Mouse (Mus musculus): ENCODE results near the gene Adora2b.
A peak's percentile ranks its signal among the peaks of the same experiment; 100 is the strongest.

The Adora2b gene

DNA sequence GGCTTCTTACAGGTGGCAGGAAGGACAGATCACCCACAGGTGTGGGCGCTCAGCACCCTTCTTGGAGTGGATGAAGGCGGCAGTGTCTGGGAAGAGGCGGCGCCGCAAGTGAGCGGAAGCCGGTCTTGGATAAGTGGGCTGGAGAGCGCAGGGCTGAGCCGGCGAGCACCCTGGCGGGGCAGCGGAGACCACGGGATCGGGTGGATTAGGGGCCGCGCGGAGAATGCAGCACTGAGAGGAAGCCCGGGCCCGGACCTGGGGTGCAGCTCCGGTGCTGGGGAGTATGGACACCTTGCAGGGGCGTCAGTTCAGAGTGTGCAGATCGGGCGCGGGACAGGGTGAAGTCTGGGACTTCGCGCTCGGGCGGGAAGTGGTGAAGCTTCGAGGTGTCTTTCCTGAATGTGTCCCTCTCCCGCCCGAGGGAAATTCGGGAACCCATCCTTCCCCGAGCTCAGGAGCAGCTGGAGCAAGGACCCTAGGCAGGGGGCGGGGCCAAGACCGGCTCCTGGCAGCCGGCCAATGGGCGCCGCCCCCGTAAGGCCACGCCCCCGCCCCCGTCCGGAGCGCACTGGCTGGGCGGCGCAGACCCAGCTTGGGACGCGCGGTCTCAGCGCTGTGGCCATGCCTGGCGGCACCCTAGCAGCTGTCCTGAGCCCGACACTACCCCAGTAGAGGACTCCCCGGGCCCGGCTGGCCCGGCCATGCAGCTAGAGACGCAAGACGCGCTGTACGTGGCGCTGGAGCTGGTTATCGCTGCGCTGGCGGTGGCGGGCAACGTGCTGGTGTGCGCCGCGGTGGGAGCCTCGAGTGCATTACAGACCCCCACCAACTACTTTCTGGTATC, at the start of gene Adora2b:
Gene Adora2b, plus strand, starts transcription at position 584 of the 844 bp plus-strand sequence.
- DNase-seq: peak; percentile 87

DNA sequence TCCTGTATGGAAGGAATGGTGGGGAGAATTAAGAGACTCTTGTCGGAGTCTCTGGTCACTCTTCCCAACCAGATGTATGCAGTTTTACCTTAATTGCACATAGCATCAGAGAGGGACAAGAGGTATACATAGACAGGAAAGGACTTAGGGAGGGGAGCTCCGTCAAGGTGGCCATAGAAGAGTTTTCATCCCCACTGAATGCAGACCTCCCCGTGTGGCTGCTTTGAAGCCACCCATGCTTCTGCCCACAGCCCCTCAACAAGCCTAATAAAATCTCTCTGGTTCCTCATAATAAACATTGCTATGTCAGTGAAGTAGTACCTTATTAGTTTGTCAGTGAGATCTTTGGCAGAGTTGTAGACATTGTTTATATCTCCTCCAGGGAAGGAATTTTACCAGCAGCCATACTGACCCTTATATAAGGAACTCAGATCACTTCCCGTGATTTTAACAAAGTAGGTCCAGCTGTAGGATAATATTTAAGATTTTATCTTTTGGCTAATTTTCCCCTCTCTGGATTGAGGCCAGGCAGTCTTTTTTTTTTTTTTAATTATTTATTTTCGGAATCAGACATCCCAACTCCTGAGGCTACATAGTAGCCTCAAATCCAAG, 47.8 kb upstream of the Adora2b start:
- no peak for DNase-seq

DNA sequence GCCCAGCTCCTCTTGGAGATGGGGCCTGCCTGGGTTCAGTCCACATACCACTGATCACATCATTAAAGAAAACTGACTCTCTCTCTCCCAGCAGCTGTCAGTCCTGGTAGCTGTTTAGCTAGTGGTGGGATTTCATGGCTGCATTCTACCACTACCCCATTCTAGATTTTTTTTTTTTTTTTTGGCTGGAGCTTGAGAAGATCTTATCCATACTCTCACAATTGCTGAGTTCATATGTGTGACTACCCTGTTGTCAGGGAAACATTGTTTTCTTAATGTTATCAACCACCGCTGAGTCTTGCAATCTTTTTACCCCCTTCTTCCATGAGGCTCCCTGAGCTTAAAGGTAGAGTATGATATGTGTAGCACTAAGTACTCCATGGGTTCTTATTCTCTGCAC, 46.1 kb upstream of the Adora2b start:
- no peak for DNase-seq

DNA sequence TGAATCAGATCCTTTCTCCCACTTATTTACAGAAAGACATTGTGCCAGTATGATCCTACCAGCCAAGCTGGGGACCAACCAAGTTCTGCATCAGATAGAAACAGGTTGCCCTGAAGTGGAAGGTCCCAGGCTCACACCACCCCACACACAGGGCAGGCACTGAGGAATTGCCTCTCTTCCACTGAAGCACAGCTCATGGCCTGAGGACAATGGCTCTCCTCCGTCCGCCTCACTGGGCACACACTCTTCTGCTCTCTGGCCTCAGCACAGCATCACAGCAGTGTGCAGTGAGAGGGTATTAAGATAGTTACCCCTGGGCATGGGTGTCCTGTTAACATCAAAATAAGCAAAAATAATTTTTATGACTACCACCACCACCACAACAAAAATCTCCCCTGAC, 39.7 kb upstream of the Adora2b start:
- no peak for DNase-seq

DNA sequence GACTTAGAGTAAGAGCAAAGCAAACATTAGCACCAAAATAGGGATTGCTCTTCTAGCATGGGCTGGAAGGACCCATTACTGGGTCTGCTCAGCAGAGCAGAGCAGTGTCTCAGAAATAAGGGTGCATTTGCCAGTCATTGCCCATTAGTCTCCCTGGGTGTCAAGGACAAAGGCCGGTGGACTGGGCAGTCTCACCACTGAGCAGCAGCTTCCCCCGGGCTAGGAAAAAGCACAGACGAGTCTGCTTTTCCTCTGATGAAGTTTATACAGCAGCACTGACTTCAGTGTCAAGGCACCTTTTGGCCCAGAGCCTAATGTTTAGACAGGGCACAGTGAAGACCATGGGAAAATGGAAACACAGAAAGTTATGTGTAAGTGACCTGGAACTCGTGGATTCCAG, 38.9 kb upstream of the Adora2b start:
- no peak for DNase-seq

DNA sequence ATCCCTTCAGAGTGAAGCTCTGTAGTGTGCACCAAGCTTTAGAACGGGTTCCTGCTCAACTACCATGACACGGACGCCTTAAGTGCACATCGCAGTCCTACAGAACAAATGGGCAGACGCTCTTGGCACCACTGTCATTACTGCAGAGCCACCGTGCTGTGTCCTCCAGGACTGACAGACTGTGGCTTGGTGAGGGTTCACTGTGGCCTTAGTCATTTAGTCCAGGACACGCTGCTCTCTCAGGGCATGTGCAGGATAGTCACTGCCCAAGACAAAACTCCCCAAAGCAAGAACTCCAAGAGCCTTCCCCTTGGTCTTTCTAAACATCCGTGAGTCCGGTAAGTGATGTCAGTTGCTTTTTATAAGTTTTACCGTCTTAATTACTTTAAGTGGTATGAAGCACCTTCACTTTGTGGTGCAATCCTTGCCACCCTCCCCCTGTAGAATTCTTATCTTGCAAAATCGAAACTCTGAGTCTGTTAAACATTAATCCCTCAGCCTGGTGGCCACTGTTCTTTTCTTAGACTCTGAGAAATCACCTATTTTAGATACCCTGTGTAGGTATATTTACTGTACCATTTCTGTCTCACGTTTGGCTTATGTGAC, 35.3 kb upstream of the Adora2b start:
- no peak for DNase-seq

DNA sequence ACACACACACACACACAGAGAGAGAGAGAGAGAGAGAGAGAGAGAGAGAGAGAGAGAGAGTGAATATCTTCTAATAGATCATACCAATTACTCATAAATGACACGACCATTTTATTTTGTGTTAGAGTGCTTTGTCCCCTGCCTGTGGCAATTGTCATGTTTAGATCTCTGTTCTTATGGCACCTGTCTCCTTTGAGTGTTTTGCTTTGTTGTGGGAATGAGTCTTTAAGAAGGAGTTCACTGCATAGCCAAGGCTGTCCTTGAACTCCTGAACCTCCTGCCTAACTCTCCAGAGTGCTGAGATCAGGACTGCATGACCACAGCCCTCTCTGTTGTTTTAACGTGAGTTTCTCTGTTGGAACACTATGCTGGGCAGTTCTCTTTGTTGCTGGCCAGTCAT, 33.7 kb upstream of the Adora2b start:
- no peak for DNase-seq

DNA sequence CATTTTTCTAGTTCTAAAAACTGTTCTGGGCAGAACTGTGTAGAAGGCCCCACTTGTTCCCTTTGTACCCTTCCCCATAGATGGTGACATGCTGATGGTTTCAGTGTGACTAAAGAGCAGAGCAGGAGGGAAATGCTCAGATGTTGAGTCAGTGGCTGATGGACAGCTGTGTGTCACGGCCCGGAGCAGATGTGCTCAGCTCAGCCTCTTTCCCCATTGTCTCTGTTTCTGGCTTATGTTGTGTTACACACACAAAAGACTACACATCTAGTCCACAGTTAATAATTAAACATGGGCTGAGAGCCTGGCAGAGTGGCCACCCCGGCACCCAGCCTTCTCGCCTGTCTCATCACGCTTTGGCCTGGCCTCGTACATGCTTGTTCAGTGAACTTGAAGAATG, 31.0 kb upstream of the Adora2b start:
- no peak for DNase-seq

DNA sequence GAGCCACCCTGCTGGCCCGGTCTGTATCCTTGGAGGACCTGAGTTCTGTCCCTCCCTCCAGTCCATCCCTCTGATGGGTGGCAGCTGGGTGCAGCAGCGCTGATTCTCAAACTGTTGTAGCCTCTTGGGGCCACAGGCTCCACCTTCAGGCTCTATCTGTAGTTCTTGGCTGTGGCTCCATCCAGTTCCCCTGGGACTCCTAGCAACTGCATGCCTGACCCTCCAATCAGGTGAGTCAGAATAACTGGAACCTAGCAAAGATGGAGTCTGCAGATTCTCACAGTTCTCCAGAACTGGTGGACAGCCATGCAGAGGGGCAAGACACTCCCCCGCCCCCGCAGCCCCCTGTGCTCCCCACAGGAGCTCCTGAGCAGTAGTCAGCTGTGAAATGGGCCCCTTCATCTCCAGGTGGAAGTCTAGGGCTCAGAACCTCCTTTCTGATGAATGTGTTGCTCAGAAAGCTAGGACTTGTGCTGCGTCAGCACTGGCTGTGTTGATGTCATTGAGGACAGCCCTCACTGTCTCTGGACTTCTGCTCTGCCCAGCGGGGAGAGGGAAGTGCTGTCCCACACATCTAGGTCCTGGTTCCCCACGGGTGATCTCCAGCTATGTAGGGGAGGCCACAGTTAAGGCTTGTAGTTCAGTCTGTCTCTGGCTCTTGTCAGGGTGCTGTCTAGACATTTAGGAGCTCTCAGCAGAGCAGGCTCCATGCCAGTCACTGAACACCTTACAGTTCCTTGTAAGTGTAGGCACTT, 27.9 kb upstream of the Adora2b start:
- no peak for DNase-seq

DNA sequence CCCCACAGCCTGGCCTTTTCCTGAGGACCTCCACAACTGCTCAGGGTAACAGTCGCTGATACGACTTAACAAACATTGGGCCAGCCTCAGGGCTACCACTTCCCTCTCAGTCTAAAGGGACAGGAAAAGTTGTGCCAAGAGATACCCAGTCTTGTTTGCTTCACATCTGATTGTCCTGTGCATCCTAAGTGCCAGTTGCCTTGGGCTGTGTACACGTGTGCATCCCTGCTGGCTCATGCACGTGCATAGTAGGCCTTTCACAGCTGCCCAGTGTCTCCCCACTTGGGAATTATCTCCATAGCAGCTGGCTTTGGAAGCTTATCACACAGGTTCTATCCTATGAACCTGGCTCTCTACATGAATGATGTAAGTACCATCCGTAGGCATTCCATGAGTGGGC, 25.4 kb upstream of the Adora2b start:
- no peak for DNase-seq

DNA sequence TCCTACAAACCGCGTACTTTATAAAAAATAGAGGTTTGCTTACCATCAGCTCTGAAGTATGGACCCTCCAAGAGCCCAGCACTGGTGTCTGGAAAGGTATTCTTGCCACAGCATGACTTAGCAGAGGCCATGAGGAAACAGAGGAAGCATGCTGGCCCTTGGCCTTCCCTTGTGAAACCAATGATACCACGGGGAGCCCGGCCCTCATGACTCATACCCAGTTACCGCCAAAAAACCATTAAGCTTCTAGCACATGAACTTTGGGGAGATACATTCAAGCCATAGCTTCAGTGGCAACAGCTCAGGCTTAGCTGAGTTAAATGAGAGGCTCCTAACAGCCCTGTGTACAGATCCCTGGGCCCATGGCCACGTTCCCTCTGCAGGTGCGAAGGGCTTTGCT, 24.8 kb upstream of the Adora2b start:
- DNase-seq: no peak

DNA sequence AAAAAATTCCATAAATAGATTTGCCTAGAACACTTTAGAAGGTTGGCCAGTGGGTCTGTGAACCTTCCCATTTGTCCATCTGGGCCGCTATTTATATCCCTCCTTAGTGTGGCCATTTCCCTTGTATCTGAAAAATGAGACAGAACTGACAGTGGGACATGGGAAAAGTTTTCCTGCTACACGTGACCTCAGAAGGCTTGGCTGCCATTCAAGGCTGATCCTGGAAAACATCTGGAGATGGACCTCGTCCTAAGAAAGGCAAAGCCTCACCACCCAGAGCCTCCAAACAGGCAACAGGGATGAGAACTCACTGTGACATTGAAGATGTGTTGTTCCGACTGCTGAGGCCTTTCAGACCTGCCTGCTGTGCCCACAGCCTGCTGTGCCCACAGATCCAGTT, 24.0 kb upstream of the Adora2b start:
- no peak for DNase-seq

DNA sequence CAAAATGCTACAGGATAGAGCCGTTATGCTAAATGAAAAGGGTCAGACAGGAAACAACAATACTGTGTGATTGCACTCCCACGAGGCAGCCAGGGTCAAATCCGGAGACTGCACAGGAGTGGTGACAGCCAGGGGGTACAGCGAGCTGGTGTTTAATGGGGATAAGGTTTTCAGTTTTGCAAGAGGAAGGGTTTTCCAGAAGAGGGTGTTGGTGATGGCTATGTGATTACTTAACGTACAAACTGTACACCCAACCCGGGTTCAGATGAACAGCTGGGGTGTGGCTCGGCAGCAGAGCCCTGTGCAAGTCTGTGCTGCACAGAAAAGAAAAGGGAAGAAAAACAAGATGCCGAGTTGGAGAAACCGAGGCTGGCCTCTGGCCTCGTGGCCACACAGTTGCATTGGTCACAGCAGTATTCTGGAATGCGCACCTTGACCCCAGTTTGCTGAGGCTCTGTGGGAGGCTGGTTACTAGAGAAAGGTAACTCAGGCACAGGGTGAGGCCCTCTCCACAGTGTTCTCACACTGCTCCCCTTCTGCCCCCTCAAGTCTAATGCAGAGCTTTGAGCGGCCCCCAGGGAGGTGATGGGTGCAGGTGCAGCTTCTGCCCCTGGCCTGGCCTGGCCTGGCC, 8.0 kb upstream of the Adora2b start:
- DNase-seq: no peak

DNA sequence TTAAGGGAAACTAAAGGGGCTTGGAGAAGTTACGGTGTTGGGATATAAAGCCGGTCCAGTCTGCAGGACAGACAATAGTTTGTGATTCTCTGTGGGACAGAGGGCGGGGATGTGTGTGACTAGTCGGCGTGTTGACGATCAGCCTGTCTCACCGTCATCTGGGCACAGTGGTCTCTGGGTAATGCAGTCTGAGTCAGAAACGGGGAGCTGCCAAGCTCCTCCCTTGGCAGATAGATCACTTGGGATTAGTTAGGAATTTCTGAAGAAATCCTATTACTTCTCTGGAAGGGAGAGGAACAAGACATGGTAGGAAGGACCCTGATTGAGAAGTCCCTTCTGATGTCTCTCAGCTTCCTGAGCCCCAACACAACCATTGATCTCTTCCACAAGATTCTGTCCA, 4.9 kb upstream of the Adora2b start:
- DNase-seq: no peak

DNA sequence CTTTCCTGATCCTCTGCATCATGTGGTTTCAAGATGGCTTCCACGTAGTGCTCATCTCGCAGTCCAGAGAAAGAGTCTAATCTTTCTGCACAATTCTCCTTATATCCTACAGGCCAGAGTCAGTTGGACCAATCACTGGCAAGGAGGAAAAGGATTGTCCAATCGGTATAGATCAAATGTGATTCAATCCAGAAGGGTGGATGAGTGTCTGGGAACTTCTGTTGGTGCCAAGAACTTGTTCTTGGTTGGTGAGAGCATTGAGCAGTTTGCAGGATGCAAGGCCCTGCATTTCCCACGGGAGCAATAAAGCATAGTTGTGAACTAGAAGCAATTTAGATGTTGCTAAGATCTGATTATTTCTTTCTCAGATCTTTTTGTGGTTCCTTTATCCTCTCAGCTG, 4.3 kb upstream of the Adora2b start:
- no peak for DNase-seq

DNA sequence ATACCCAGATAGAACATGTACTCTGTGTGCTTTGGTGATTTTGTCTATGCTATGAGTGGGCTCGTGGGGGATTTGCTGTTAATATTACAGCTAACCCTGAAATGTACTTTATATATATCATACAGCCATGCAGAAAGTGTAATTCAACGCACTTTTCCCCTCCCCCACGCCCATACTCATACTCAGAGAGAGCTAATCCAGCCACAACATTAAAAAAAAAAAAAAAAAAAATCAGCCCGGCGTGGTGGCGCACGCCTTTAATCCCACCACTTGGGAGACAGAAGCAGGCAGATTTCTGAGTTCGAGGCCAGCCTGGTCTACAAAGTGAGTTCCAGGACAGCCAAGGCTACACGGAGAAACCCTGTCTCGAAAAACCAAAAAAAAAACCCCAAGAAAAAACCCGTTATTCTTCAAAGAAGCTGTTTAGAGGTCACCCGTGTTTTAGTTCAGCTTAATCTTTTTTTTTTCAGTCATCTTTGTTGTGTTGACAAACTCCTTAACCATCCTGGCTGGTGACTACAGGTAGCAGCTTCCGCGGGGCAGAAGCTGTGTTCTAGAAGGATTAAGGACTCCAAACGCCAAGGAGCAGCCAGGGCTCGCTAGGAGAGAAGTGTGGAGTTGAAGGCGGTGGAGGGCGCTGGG, 904 bp upstream of the Adora2b start:
- no peak for DNase-seq

DNA sequence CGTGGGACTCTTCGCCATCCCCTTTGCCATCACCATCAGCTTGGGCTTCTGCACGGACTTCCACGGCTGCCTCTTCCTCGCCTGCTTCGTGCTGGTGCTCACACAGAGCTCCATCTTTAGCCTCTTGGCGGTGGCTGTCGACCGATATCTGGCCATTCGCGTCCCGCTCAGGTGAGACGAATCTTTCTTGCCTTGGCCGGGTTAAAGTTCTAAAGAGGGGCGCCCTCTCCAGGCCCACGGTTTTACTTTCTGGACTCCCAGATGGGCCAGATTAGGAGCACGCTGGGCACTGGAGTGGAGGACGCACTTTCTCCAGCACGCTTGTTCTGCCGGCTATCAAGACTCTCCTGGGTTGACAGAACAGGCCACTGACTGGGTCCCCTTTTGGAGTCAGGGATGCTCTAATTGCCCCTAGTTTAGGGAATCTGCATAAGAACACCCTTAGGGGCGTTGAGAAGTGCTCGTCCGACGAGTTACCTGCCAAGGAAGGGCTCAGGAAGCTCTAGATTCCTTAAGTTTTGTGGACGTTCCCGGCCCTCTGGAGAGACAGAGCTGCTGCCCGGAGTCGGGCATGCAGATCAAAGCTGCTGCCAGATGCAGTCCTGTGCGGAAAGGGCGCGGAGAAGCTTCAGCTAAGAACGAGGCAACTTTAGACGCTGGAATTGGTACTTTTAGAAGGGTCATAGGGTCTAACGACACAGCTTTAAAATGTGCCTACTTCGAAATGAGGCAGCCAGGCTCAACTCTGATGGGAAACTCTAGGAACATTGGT, 668 bp downstream of the Adora2b start:
- DNase-seq: no peak

DNA sequence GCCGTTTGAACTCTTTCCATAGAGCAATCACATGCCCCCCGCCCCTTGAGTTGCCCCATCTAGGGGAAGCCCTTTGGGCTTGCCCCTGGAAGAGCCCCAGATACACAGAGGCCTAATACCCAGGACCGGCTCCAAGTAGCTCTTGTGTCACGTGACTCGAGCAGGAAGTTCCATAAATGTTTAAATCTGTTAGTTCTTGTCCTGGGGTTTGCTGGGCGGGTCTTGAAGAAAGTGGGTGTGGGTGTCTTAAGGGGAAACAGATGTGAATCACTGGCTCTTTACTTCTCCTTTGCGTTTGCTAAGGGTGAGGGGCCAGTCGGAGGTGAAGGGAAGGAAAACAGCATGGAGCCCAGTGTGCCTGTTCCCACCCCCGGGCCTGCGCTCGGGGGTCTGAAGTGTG, 2.3 kb downstream of the Adora2b start:
- no peak for DNase-seq

DNA sequence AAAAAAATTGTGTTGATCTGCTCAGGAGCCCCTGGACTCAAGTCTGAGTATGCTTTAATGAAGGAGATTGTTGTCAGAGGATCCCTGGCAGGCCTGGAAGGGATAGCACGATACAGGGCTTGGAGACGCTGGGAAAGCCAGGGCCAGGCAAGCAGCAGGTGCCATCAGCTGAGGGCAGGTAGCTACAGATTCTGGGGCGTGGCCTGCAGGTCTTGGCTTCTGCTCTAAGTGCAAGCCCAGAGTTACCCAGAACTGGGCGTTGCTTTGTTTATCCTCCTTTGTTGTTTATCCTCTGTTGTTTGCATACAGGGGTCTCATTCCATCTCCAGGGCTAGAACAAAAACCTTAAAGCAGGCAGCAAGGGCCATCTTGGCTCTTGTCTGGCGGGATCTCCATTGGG, 4.6 kb downstream of the Adora2b start:
- DNase-seq: no peak

DNA sequence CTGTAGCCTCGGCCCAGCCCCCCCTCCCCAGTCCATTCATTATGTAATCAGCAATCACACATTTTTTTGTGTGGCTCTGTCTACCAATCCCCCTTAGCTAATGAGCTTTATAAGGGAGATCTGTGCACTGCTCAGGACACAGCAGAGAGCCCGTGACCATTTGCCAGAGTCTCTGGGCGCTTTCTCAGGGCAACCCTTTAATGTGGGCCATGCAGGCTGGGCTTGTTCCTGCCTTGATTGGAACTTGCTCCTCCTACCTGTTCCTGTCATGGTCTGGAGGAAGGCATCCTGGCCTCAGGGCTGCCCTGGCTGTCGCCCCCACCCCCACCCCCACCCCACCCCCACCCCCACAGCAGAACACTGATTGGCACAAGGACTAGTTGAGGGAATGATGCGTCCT, 10.4 kb downstream of the Adora2b start:
- no peak for DNase-seq

DNA sequence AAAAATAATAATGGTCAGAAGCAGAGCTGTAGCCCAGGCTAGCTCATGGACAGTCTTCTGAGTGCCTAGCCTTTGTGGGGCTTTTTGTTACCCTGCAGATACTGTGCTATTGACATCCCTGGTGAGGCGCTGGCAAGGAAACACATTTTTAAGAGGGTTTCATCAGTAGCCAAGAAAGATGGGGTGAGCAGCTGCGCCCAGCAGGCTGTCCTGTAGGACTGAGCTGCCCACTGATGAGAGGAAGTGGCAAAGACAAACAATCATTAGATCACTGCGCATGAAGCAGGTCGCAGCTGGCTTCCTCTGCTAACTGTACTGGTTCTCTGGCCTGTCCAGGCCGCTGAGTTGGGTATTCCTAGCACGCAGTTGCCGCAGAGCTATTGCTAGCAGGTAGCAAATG, 14.8 kb downstream of the Adora2b start:
- no peak for DNase-seq

DNA sequence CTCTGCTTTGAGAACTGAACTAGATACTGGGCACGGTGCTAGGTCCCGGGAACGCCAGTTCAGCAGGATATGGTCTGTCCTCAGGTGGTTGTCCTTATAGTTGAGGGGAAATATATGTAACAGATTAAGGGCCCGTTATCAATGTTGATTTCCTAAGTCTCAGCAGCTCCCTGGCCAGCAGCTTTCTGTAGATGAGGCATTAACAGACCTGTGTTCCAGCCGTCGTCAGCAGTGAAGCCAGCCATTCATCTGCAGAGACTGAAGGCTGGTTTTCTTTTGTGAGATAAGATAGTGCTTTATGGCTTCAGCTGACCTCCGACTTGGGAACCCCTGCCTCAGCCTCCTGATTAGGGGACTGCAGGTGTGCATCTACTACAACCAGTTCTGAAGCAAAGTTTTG, 15.2 kb downstream of the Adora2b start:
- no peak for DNase-seq

All from thymus, postnatal 4 days (tissue).